Mouse (Mus musculus): ENCODE measurements around the gene Hoxa4.

DNA sequence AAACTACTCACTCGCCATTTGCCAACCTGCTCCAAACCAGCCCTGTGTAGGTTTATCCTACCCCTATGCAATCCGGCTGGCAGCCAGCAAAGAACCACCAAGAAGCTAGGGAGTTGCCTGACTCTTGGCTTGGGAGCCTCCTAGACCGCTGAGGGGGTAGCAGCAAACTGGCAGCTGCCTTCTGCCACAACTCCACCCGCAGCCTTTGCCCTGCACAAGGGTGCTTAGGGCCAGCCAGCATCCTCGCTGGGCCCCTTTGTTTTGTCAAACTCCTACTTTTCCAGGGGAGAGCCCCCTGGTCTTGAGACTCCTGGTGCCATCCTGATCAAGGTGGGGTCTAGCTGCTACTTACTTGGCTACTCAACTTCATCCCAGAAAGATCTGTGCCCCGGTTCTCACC lies 6.9 kb downstream of the Hoxa4 start:
- TF ChIP-seq POLR2A (IDR thresholded peaks at IDR 0.05; ENCODE audit: low read depth, low read length), result no peak
- no peak for TF ChIP-seq CTCF (IDR thresholded peaks at IDR 0.05; ENCODE audit: extremely low read depth, insufficient read length, insufficient replicate concordance, low read depth, low read length)

Measured in small intestine, adult 2 months (tissue).